Mouse (Mus musculus) myocyte (in vitro differentiated cells): ENCODE measurements at regions not wholly inside any gene's neighbourhood (a gene's known extent, or its start where the extent isn't known, plus 50 kb on each side); places are given as distances from the start of the nearest gene placed in this dataset.

Experiments used
- H3K27me3 ChIP-seq: one replicate; pipeline ENCODE4 v1.6.1; 2011; ENCODE audit not compliant: control insufficient read depth, insufficient read depth, insufficient read length
- H3K36me3 ChIP-seq: one replicate; pipeline ENCODE4 v1.6.1; 2011; ENCODE audit not compliant: control insufficient read depth, insufficient read depth
- H3K4me2 ChIP-seq: one replicate; pipeline ENCODE4 v1.6.1; 2011; ENCODE audit warnings: low read depth, control low read depth
- H3K4me3 ChIP-seq: one replicate; pipeline ENCODE4 v1.5.1; 2011; ENCODE audit warnings: mild to moderate bottlenecking, control low read depth, moderate library complexity
- H3K79me2 ChIP-seq: one replicate; pipeline ENCODE4 v1.6.1; 2011; ENCODE audit not compliant: control insufficient read depth, insufficient read depth
- H3ac ChIP-seq: one replicate; pipeline ENCODE4 v1.6.1; 2011; ENCODE audit not compliant: control insufficient read depth, insufficient read length
- CEBPB ChIP-seq: IDR thresholded peaks from 2 replicates; pipeline ENCODE4 v1.6.1; 2011; ENCODE audit warnings: mild to moderate bottlenecking, moderate library complexity; ENCODE audit not compliant: poor library complexity, insufficient read depth, severe bottlenecking
- E2F4 ChIP-seq: IDR thresholded peaks from one replicate; pipeline ENCODE4 v1.6.1; 2011; ENCODE audit warnings: mild to moderate bottlenecking, control low read depth, moderate library complexity; ENCODE audit not compliant: insufficient read depth
- MAX ChIP-seq: IDR thresholded peaks from one replicate; pipeline ENCODE4 v1.6.1; 2011; ENCODE audit warnings: low read depth, mild to moderate bottlenecking, control low read depth
- MYOD1 ChIP-seq, 3 experiments: IDR thresholded peaks; one replicate each; pipeline ENCODE4 v1.6.1; 2011; ENCODE audit warnings: control low read depth in 2 of 3, low read depth in 2 of 3, mild to moderate bottlenecking in 2 of 3, moderate library complexity in 1 of 3; ENCODE audit not compliant: insufficient read length in 2 of 3, control insufficient read depth in 1 of 3
- MYOG ChIP-seq, 3 experiments: IDR thresholded peaks; one replicate each; pipeline ENCODE4 v1.6.1; 2011; ENCODE audit warnings: control low read depth in 2 of 3, low read depth in 2 of 3, mild to moderate bottlenecking in 2 of 3; ENCODE audit not compliant: insufficient read length in 2 of 3, control insufficient read depth in 1 of 3, insufficient read depth in 1 of 3
- POLR2A ChIP-seq: IDR thresholded peaks from one replicate; pipeline ENCODE4 v1.6.1; 2011; ENCODE audit warnings: low read depth, mild to moderate bottlenecking, control low read depth, moderate library complexity; ENCODE audit not compliant: insufficient read length
- POLR2AphosphoS2 ChIP-seq: IDR thresholded peaks from one replicate; pipeline ENCODE4 v1.6.1; 2011; ENCODE audit warnings: low read depth, control low read depth; ENCODE audit not compliant: insufficient read length
- REST ChIP-seq: IDR thresholded peaks from one replicate; pipeline ENCODE4 v1.6.1; 2011; ENCODE audit warnings: mild to moderate bottlenecking, control low read depth, moderate library complexity; ENCODE audit not compliant: insufficient read depth, insufficient read length
- SRF ChIP-seq: IDR thresholded peaks from one replicate; pipeline ENCODE4 v1.6.1; 2011; ENCODE audit warnings: low read depth; ENCODE audit not compliant: control insufficient read depth, insufficient read length
- TCF12 ChIP-seq: IDR thresholded peaks from one replicate; pipeline ENCODE4 v1.6.1; 2011; ENCODE audit warnings: mild to moderate bottlenecking, control low read depth; ENCODE audit not compliant: poor library complexity, insufficient read depth, severe bottlenecking
- TCF3 ChIP-seq: IDR thresholded peaks from one replicate; pipeline ENCODE4 v1.6.1; 2011; ENCODE audit warnings: low read depth, control low read depth; ENCODE audit not compliant: insufficient read length
- USF1 ChIP-seq: IDR thresholded peaks from one replicate; pipeline ENCODE4 v1.6.1; 2011; ENCODE audit warnings: low read depth, mild to moderate bottlenecking, control low read depth, moderate library complexity

GRCm38 (mm10) chr10:96874646-96875045, 257.8 kb downstream of the Btg1 start:
- H3K4me3 ChIP-seq, result no peak overlapping the region
- no peak overlapping the region for H3ac ChIP-seq
- TF ChIP-seq CEBPB (no peak), MYOD1 (IDR thresholded peaks at IDR 0.05; ENCODE audit: control insufficient read depth in 1 of 3, insufficient read length in 2 of 3, low read depth in 2 of 3) (peak; percentile 87 to 98 (median 87)), TCF3 (peak; percentile 48), E2F4 (no peak), MYOG (IDR thresholded peaks at IDR 0.05; ENCODE audit: control insufficient read depth in 1 of 3, insufficient read depth in 1 of 3, insufficient read length in 2 of 3, low read depth in 2 of 3) (peak in 2 of 3 experiments; percentile 75 to 92), TCF12 (peak; percentile 93), POLR2AphosphoS2 (no peak), REST (no peak), SRF (no peak), POLR2A (no peak), USF1 (no peak)
- no peaks in the 10 kb centered on the region for H3K79me2 ChIP-seq
- H3K27me3 ChIP-seq, result no peaks in the 10 kb centered on the region
- H3K4me2 ChIP-seq, result no peak overlapping the region
- no peaks in the 10 kb centered on the region for H3K36me3 ChIP-seq

GRCm38 (mm10) chr10:96875676-96876075, 258.9 kb downstream of the Btg1 start:
- H3K36me3 ChIP-seq, result no peaks in the 10 kb centered on the region
- no peak overlapping the region for H3K4me3 ChIP-seq
- H3ac ChIP-seq, result no peak overlapping the region
- no peak overlapping the region for H3K4me2 ChIP-seq
- no peaks in the 10 kb centered on the region for H3K79me2 ChIP-seq
- TF ChIP-seq MYOD1 (IDR thresholded peaks at IDR 0.05; ENCODE audit: control insufficient read depth in 1 of 3, insufficient read length in 2 of 3, low read depth in 2 of 3) (no peak), REST (no peak), TCF3 (no peak), POLR2AphosphoS2 (no peak), CEBPB (no peak), POLR2A (no peak), USF1 (no peak), MYOG (IDR thresholded peaks at IDR 0.05; ENCODE audit: control insufficient read depth in 1 of 3, insufficient read depth in 1 of 3, insufficient read length in 2 of 3, low read depth in 2 of 3) (no peak), SRF (no peak), TCF12 (no peak), E2F4 (no peak), MAX (no peak)
- H3K27me3 ChIP-seq, result no peaks in the 10 kb centered on the region

GRCm38 (mm10) chr10:96879425-96879824, 262.6 kb downstream of the Btg1 start:
- Histone ChIP-seq H3ac (no peak overlapping the region), H3K36me3 (no peaks in the 10 kb centered on the region), H3K79me2 (no peaks in the 10 kb centered on the region), H3K27me3 (no peaks in the 10 kb centered on the region), H3K4me3 (no peak overlapping the region), H3K4me2 (no peak overlapping the region)
- TF ChIP-seq E2F4 (no peak), TCF12 (no peak), MAX (no peak), POLR2AphosphoS2 (no peak), POLR2A (no peak), USF1 (no peak)

- no peak overlapping the region for H3K4me3 ChIP-seq
- no peaks in the 10 kb centered on the region for H3K27me3 ChIP-seq
- no peak overlapping the region for H3ac ChIP-seq
- no peaks in the 10 kb centered on the region for H3K79me2 ChIP-seq
- no peak overlapping the region for H3K4me2 ChIP-seq
- TF ChIP-seq CEBPB (no peak), MYOD1 (IDR thresholded peaks at IDR 0.05; ENCODE audit: control insufficient read depth in 1 of 3, insufficient read length in 2 of 3, low read depth in 2 of 3) (no peak), MYOG (IDR thresholded peaks at IDR 0.05; ENCODE audit: control insufficient read depth in 1 of 3, insufficient read depth in 1 of 3, insufficient read length in 2 of 3, low read depth in 2 of 3) (no peak), USF1 (no peak), E2F4 (no peak), POLR2A (no peak), TCF12 (no peak)
- no peaks in the 10 kb centered on the region for H3K36me3 ChIP-seq
These were observed 264.0 kb downstream of the Btg1 start for GRCm38 (mm10) chr10:96880771-96881170.

- Histone ChIP-seq H3K79me2 (no peaks in the 10 kb centered on the region), H3K36me3 (no peaks in the 10 kb centered on the region), H3K4me2 (no peak overlapping the region), H3K4me3 (no peak overlapping the region), H3ac (no peak overlapping the region), H3K27me3 (no peaks in the 10 kb centered on the region)
- TF ChIP-seq MYOD1 (IDR thresholded peaks at IDR 0.05; ENCODE audit: control insufficient read depth in 1 of 3, insufficient read length in 2 of 3, low read depth in 2 of 3) (no peak), POLR2A (no peak)
These were observed 264.4 kb downstream of the Btg1 start for GRCm38 (mm10) chr10:96881212-96881611.
